Mouse (Mus musculus): ENCODE measurements at regions not wholly inside any gene's neighbourhood (a gene's known extent, or its start where the extent isn't known, plus 50 kb on each side); places are given as distances from the start of the nearest gene placed in this dataset.

DNA sequence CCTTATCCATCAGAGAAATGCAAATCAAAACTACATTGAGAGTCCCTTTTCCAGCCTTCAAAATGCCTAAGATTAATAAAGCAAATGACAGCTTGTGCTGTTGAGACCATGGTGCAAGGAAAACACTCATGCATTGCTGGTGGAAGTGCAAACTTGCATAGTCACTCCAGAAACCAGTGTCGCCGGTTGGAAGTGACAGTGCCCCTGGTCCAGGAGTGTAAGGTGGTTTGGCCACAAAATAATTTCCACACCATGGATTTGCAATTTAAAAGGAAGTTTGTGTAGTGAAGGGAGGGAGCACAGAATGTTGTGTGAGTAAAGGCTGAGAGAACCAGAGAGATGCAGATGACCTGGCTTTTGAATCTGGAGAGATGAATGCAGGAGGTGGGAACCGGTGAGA is 52.4 kb upstream of the Mad2l1 start:
- no peak overlapping the region for H3K9ac ChIP-seq
- no peak overlapping the region for H3K4me2 ChIP-seq
- DNase-seq: no peak
- no peaks in the 10 kb centered on the region for H3K36me3 ChIP-seq (ENCODE audit: insufficient read depth)
- TF ChIP-seq CTCF (IDR thresholded peaks at IDR 0.05; ENCODE audit: low read depth): no peak
- no peak overlapping the region for H3K27ac ChIP-seq (ENCODE audit: low read depth)
- H3K4me1 ChIP-seq (ENCODE audit: insufficient read depth): peaks cover 3% of the 10 kb centered on the region
- no peaks in the 10 kb centered on the region for H3K27me3 ChIP-seq (ENCODE audit: insufficient read depth, low read length)
- H3K4me3 ChIP-seq (ENCODE audit: low read depth, low read length): no peak overlapping the region
- no peaks in the 10 kb centered on the region for H3K9me3 ChIP-seq (ENCODE audit: low read depth, low read length)
- no peak for ATAC-seq (ENCODE audit: insufficient read depth)
- 78% methylated on average over 3 of the region's 3 CpGs for WGBS
